Mouse (Mus musculus) c-Kit-positive CD71-negative TER-119-negative erythroid progenitor cells, embryonic 14.5 days (primary cell): ENCODE measurements at regions not wholly inside any gene's neighbourhood (a gene's known extent, or its start where the extent isn't known, plus 50 kb on each side); places are given as distances from the start of the nearest gene placed in this dataset.

Experiments used
- DNase-seq: peaks from one replicate; pipeline ENCODE4 v3.0.0-alpha.2; 2013; ENCODE audit warnings: low read depth

DNA sequence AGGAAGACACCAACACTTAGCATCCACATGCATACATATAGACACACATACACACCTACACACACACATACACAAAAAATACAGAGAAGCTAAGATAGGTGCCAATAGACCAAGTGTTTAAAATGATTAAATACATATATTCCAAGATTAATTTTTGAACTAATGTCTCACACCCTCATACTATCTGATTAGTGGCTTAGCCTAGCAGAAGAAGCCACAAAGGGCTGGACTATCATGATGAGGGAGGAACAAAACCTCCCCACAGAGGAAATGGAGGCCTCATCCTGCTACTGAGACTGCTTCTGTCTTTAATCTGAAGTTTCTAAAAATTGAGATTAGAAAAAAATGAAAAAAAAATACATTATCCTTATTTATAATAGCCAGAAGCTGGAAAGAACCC lies 780.6 kb downstream of the Tmem114 start:
- no peak for DNase-seq

DNA sequence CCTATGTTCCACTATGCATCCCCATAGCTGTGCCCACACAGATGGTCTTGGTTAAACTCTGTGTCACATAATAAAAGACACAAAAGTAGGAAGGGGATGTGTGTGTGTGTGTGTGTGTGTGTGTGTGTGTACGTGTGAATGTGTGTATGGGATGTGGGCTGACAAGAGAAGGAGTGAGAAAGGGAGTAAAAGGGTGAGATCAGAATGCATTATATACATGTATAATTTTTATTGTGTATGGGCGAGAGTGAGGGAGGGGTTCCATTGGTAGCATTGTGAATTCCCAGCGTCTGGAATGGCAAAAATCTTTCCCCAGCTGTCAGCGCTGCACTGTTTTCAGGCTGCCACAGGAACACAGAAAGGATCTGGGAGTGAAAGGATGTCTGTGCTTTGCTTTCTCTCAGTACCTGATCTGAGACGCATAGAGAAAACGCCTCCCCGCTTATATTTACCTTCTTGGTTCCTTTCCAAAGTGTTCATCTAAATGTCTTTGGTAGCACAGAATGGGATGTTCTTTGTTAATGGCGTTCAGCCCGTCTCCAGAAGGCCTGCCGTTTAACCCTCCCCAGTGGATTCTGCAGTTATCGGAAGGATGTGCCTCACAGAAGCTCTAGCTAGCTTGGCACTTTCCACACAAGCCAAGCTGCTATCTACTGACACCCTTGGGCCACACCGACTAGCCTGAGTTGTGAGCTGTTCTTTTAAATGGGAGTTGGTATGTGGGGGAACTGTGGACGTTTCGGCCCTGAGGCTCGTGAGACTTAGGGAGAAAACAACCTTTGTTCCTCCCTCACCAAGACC lies 785.8 kb downstream of the Tmem114 start:
- no peak for DNase-seq

DNA sequence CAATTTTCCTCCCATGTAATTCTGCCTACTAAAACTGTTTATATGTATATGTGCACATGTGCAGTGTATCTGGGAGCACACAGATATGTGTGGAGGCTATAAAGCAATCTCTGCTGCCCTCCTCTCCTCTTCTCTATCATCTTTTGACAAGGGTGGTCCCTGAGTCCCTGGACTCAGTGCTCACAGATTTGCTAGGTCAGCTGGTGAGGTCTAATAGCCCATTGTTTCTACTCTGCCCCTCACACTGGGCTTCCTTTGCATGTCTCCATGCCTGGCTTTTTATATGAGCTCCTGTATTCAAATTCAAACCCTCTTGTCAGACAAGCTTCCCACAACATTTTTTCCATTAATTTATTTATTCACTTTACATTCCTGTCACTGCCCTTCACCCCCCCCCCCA lies 786.9 kb downstream of the Tmem114 start:
- DNase-seq: no peak

DNA sequence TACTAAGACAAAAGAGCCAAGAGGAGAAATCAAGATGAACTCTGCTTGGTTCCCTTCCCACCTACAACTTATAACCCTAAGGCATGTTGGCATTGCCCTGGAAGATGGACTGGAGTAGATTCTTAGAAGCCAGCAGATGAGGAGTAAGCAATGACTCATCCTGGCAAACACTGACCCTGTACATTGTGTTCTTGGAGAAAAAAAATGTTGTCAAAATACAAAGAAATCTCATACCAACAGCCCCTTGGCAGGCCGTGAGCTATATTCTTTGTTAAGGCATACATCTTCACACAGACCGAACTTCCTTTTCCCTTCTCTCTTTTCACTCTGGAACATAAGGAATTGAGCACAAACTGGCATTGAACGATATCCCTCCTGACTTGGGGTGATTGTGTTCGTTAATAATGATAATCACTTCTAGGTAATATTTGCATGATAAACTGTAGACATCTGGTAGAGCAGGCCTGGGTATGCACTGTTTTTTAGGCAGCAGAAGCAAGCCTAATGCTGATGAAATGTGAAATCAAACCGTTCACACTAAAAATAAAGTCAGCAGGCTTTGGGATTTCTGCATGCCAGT lies 787.7 kb downstream of the Tmem114 start:
- peak; percentile 2 for DNase-seq

DNA sequence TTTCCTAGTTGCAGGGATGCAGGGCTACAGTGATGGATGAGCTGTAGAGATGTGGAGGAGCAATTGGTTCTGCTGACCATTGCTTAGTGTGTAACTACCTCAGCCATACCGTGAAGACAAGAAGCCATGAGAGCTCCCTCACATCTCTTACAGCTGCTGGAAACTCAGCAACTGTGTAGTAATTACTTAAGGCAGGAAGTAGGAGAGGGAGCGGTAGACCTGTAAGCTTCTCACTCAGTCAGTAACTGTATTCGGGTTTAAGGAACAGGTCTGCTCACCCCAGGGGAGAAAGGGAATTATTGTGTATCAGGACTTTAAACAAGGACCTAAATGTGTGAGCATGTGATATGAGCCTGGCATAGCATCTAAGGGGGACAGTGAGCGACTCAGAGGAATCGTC lies 788.6 kb downstream of the Tmem114 start:
- no peak for DNase-seq

DNA sequence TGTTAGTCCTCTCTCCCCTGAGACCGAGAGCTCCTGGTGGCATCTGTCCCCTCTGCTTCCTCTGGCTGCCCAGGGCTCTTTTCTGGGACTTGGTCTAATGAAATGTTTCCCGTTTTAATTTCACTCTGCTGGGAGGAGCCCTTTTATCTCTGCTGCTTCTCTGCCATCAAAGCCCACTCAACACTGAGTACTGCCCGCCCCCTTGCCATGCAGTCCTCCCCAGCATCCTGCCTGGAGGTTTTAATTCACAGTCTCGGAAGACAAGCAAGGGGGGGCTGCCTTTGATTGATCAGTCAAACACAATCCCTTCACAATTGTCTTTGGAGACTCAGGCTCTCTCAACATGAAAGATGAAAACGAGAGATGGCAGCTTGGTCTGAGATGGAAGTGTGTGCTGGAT lies 792.5 kb downstream of the Tmem114 start:
- DNase-seq: no peak

DNA sequence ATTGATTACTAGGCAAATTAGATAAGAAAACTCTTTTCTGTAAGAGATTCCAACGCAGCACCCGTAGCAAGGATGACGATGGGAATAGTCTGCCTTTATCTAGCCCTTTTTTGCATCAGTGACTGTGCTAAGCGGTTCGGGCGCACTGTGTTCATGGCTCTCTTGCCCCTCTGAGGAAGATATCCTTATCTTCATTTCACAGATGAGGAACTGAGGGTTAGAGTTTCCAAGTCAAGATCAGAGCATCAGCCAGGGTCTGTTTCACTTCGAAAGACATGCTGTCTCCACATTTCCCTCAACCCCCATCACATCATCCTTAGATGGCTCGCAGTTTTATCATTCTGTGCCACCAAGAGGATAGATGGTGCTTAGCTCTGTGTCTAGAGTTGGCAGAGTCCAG lies 796.6 kb downstream of the Tmem114 start:
- DNase-seq: no peak

DNA sequence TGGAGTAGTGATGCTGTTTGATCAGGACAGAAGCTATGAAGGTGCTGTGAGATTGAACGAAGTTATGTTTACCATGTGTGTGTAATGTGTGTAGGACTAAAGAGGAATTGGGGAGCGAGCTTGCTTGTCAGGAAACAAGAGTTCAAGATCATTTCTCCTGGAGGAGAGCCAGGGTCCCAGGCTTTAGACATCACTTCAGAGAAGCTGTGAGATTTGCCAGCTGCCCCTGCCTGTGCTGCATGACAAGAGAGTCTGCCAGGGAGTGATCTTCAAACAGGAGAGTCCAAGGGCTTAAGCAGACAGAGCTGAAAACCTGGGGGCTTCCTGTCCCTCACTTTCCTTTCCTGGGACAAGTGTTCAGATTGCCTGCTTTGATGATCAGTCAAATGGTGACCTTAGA lies 818.3 kb downstream of the Tmem114 start:
- DNase-seq: no peak

DNA sequence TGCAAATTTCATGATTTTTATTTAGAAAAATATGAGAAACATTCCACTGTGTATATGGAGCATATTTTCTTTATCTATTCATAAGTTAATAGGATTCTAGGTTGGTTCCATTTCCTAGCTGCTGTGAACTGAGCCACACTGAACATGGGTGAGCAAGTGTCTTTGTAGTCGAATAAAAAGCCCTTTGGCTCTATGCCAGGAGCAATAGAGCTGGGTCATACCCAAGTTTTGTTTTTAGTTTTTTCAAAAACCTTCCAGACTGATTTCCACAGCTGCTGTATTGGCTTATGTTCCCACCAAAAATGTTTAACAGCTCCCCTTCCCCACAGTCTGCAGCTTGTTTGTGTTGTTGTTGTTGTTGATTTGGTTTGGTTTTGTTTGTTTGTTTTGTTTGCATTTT lies 822.5 kb downstream of the Tmem114 start:
- DNase-seq: no peak

DNA sequence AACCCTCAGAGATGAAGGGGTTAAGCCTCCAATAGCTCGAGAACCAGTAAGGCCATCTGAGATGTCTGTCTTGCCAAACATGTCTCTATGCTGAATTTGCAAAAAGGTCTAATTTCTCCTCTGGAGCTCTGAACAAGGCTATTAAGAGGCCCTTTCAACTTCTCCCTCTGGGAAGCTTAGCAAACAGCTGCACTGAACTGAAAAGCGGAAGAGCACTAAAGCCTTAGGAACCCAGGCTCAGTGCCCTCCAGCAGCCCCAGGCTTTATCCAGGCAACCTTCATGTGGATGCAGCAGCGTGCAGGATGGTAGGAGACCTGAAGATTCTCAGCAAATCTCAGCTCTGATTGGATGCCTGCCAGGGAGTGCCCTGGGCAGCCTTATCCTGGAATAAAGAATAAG lies 850.1 kb downstream of the Tmem114 start:
- no peak for DNase-seq

DNA sequence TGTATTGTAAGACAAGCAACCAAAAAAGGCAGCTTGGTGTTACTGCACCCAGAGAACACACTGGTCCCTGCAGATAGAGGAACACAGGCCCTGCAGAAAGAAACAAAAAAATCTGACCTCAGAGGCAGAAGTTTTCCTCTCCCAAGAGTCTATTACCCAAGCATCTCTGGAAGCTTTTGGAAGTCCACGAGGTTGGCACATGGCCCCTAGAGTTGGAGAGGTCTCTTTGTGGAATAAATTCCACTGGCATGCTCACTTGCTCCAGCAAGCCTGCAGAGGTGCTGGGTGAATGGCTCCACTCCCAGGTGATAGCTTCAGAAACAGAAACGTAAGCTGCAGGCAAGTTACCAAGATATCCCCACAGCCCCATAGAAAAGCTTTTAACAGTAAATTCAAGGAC lies 864.1 kb downstream of the Tmem114 start:
- no peak for DNase-seq

DNA sequence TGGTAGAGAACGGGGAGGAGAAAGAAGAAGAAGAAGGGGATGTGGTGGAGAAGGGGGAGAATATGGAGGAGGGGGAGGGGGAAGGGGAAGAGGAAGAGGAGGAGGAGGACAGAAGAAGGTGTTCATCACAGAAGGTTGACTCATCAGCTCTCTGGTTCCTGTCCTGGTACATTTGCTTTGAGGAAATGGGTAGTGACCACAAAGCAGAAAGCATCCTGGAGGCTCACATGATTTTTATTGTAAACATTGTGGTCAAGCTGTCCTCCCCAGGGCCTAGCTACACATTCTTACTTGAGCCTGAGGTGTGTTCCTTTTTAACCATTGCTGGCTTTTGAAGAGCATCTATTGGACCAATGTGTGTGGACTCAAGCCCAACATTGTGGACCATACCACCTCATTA lies 865.8 kb downstream of the Tmem114 start:
- peak; percentile 5 for DNase-seq

DNA sequence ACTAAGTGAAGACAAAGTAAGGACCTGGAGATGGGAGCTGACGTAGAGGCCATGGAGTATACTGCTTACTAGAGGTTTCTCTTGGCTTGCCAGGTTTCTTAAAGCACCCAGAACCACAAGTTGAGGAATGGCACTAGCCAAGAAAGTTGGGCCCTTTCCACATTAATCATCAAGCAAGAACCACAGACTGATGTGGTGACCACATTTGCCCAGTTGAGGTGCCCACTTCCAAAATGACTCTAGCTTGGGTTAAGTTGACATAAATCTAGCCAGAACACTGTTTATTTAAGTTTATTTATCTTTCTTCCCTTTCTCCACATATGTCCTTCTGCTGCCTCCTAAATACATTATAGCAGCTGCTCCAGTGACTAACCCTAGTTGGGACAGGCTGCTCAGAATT lies 866.3 kb downstream of the Tmem114 start:
- DNase-seq: no peak

DNA sequence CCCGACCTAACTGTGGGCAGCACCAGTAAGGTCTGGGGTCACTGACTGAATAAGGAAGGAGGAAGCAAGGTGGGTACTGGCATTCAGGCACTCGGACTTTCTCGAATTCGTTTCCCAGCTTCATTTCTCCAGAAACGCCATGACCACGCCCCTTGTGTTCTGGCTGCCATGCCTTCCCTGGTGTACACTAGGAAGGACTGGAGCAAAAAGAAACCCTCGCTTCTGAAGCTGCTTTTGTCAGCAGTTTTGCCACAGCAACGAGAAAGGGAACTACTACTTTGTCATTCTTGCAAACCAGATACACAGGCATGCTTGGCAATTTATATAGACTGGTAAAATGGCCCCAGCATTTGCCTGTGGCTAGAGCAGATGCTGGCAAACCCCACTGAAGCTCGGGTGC lies 869.0 kb downstream of the Tmem114 start:
- DNase-seq: no peak

DNA sequence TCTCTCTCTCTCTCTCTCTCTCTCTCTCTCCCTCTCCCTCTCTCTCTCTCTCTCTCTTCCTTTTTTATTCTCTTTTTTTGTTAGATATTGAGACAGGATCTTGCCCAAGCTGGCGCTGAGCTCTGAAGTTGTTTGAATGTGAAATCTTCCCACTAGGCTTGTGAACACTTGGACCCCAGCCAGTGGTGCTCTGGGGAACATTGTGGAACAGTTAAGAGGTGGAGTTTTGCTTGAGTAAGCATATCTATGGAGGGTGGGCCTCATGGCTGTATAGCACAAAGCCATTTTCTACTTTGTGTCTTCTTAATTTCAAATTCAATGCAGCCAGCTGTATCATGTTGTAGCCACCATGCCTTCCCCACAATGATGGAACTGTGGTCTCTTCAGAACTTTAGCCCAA lies 875.4 kb downstream of the Tmem114 start:
- DNase-seq: no peak

DNA sequence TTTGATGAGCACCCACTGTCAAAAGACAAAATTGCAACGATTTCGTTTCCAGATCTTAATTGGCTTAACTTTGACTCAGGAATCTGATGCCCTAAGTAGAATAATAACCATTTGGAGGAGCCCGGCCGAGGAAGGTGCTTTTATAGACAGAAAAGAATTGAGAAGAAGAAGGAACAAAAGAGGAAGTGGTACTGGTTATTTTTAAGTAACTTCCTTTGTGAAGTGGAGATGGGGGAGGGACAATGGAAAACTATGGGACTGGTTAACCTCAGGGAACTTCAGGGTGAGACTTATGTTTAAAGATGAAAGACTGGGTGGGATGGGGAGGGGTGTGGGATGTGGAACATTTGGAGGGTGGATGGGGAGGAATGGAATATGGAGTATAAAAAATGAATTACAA lies 880.9 kb downstream of the Tmem114 start:
- DNase-seq: no peak

DNA sequence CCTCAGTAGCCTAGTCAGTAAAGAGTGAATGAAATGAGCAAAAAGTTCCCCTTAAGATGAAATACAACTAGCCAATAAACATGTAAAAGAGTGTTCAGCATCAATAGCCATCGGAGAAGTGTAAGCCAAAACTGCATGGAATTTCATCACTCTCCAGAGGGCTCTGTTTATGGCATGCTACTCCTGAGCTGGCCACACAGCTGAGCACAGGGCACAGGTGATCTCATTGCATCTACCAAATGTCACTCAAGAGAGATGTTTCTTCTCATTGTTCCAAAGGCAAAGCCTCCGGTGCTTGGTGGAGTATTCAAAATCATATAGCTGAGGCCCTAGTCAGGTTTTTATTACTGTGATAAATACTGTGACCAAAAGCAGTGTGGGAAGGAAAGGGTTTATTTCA lies 895.1 kb downstream of the Tmem114 start:
- no peak for DNase-seq

DNA sequence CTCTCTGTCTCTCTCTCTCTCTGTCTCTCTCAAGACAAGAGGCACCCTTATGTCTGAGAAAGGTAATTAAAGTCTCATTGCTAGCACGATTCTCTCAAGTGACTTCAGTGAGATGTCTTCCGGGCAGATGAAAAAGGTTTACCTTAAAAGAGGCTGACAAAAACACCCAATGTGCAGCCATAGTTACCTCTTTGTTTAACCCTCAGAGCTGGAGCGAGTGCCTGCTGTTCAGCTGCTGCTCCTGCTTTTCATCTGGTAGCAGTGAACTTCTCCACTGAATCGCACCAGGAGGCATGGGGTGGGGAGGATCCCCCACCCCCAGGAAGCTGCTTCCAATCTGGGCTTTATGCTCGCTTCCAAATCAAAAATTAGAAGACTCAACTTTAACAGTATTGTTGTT lies 896.0 kb downstream of the Tmem114 start:
- no peak for DNase-seq

DNA sequence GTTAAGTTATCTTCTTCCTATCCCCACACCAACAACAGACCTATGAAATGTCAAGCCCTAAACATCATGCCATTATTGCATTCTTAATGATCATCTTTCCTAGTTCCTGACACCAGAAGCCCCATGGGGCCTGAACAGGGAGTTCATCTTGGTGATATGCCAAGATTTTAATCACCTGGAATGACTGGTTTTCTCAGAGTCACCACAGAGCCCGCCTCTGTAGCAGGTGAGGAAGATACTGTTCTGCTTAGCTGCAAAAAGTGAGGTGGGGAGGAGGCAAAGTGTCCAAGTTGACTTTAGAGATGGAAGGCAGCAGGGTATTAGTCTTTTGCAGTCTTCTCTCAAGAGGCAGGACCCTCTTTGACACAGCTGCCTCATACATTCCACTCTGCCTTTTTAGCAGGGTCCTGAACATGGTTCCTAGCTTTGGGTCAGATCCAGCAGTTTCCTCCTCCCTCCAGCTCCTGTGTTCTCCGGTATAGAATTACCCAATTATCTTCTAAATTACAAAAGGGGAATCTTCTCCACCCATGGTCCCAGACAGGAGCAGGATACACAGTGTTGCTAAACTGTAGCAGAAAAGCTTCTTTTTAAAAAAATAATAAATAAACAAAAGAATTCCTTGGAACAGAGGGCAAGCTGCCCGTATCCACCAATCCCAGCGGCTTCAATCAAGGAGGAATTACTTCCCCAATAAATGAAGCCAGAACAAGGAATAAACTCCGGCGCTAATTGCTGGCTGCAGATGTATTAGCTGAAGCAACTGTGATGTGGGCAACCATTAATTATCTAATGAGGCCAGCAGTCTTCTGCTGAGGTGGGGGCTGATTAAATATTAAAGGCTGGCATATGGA lies 896.8 kb downstream of the Tmem114 start:
- DNase-seq: no peak

DNA sequence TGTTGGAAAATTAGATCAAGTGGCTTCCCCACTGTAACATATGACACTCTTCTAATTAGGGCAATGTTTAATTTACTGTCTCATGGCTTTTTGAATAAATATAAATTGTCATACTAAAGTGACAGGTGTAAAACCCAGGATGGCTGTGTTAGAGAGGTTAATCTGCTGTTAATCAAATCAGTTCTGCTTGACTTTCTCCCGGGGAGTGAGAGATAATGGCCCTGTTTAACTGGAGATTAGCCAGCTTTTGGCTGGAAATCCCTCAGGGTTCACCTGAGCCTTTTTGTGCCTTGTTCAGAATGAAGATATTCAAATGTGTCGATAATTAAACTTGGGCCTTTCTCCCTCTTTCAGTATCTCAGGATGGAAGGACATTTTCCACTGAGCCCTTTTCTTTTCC lies 906.2 kb downstream of the Tmem114 start:
- no peak for DNase-seq
